In genomic region chr11:17651389-17652156, GRCm38 (mm10) we compare ENCODE assay signal across 16 mouse cellular contexts.
"Had no signal": no experiment of that assay in that cellular context is flagged by ENCODE, and none has a peak within 500 bp of the region (broad histone marks: within the 10 kb centered on the region; RNA-seq: fewer than 3 reads in every experiment).

No protein-coding gene starts in this region.

- H3K9ac ChIP-seq: kidney, embryonic 15.5 days; liver, embryonic 13.5 days; liver, postnatal 0 days; lung, embryonic 15.5 days; midbrain, embryonic 12.5 days had no signal

- H3K4me2 ChIP-seq: kidney, embryonic 15.5 days; liver, embryonic 13.5 days; lung, embryonic 15.5 days; midbrain, embryonic 12.5 days had no signal

- DNase-seq: kidney, adult 11 months; kidney, postnatal 14 days; liver, embryonic 13.5 days; liver, postnatal 0 days; lung, postnatal 14 days; right cerebral cortex, postnatal 14 days; thymus, postnatal 4 days had no signal

- H3K27ac ChIP-seq: hindbrain, postnatal 0 days; kidney, embryonic 15.5 days; left cerebral cortex, adult 2 months; limb, embryonic 10.5 days; liver, embryonic 13.5 days; lung, embryonic 15.5 days; macrophage; midbrain, embryonic 12.5 days had no signal

- H3K9me3 ChIP-seq: kidney, embryonic 15.5 days; limb, embryonic 10.5 days; liver, embryonic 13.5 days; lung, embryonic 15.5 days; megakaryocyte, embryonic 14.5 days; midbrain, embryonic 12.5 days had no signal

- H3K27me3 ChIP-seq: kidney, embryonic 15.5 days; liver, embryonic 13.5 days; lung, embryonic 15.5 days; megakaryocyte, embryonic 14.5 days; midbrain, embryonic 12.5 days had no signal

- H3K4me1 ChIP-seq: kidney, embryonic 15.5 days; limb, embryonic 10.5 days; liver, embryonic 13.5 days; lung, embryonic 15.5 days; megakaryocyte, embryonic 14.5 days; midbrain, embryonic 12.5 days had no signal

- ATAC-seq: hindbrain, postnatal 0 days; liver, postnatal 0 days; midbrain, embryonic 16.5 days had no signal

- H3K4me3 ChIP-seq: kidney, embryonic 15.5 days; left cerebral cortex, adult 2 months; limb, embryonic 10.5 days; liver, embryonic 13.5 days; lung, embryonic 15.5 days; megakaryocyte, embryonic 14.5 days; midbrain, embryonic 12.5 days had no signal

- H3K36me3 ChIP-seq: kidney, embryonic 15.5 days; limb, embryonic 10.5 days; liver, embryonic 13.5 days; lung, embryonic 15.5 days; midbrain, embryonic 12.5 days had no signal
